Mouse (Mus musculus): ENCODE results near the gene Amot. TPM values are rescaled to one million over a fixed set of nuclear protein-coding genes. Genes with fewer than 3 reads are reported as not detected.

The Amot gene
- total and polyA plus RNA-seq, 3 experiments: not detected

DNA sequence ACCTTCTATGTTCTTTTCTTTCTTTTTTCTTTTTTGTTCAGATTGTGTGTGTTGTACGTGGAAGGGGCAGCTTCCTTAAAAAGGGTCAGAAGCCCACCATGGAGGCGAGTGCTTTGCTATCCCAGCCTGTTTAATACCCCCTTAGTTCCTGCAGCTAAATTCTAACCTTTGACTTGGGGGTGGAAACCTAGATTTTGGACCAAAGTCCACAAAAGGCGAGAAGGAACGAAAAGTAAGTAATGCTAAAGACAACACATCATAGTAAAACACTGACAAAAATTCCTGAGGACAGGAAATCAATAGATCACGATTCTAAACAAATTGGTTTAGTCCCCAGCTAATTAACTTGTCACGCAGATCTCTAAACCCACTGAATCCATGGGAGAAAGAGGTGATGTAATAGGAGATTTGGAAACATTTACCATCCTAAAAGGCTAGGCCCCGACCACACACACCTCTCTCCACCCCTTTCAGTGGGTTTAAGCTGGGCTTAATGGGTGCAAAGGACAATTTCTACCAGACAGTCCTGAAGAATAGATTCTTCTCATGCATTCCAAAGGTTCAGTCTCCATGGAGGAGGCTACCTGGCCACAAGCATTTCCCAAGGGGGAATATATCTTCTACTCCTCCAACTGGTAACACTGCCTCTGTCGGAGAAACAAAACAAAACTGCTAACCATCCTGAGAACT is 3.2 kb downstream of the Amot start:
- no peak overlapping the region for H3K9ac ChIP-seq (ENCODE audit: insufficient read depth, low read depth)
- H3K36me3 ChIP-seq (replicated peaks in 1 of 2; ENCODE audit: control insufficient read depth in 1 of 2, insufficient read depth in 1 of 2, low read length in 1 of 2): no peaks in the 10 kb centered on the region
- H3K4me1 ChIP-seq (ENCODE audit: control insufficient read depth in 1 of 2, insufficient read depth in 2 of 2): no peaks in the 10 kb centered on the region
- no peak overlapping the region for H3K27ac ChIP-seq (ENCODE audit: insufficient read depth, low read depth)
- no peak overlapping the region for H3K4me2 ChIP-seq (ENCODE audit: insufficient read depth, low read depth, poor library complexity, severe bottlenecking)
- H3K79me2 ChIP-seq (replicated peaks; ENCODE audit: control insufficient read depth, extremely low read depth, insufficient read depth, poor library complexity, severe bottlenecking): no peaks in the 10 kb centered on the region
- no peaks in the 10 kb centered on the region for H3K27me3 ChIP-seq (replicated peaks)
- peaks cover 12% of the 10 kb centered on the region for H3K9me3 ChIP-seq (replicated peaks; ENCODE audit: low read length)
- in situ Hi-C loops (cut with MboI; ENCODE audit: low pct_ligation_motif_present, low pct_unique_long_range_greater_than_20kb, low sequenced_read_pairs) (no loop called here), dilution Hi-C loops (cut with MboI; ENCODE audit: extremely low pct_ligation_motif_present, extremely low pct_unique_long_range_greater_than_20kb, low sequenced_read_pairs) (no loop called here)
- DNase-seq (ENCODE audit: extremely low read depth): no peak
- no peak overlapping the region for H3K4me3 ChIP-seq (replicated peaks in 1 of 3; ENCODE audit: low read depth in 2 of 3, low read length in 2 of 3, poor library complexity in 1 of 3)
- TF ChIP-seq USF1 (IDR thresholded peaks at IDR 0.05; ENCODE audit: low read depth, low read length) (no peak), POLR2AphosphoS2 (IDR thresholded peaks at IDR 0.05; ENCODE audit: low read depth, low read length) (no peak), EP300 (IDR thresholded peaks at IDR 0.05; ENCODE audit: low read length) (no peak), ZKSCAN1 (IDR thresholded peaks at IDR 0.05; ENCODE audit: borderline replicate concordance, low read depth, low read length) (no peak), SMC3 (IDR thresholded peaks at IDR 0.05; ENCODE audit: low read depth, low read length) (no peak), IRF4 (IDR thresholded peaks at IDR 0.05; ENCODE audit: low read depth, low read length) (no peak), MYC (IDR thresholded peaks at IDR 0.05; ENCODE audit: low read depth, low read length) (no peak), MAX (IDR thresholded peaks at IDR 0.05; ENCODE audit: low read length) (no peak), RAD21 (IDR thresholded peaks at IDR 0.05; ENCODE audit: low read depth, low read length) (no peak), POLR2A (IDR thresholded peaks at IDR 0.05; ENCODE audit: low read depth, low read length) (no peak), CTCF (conservative IDR thresholded peaks at IDR 0.05 in 1 of 2, IDR thresholded peaks at IDR 0.05 in 1 of 2; ENCODE audit: low read depth in 2 of 2, low read length in 2 of 2) (no peak), CHD2 (IDR thresholded peaks at IDR 0.05; ENCODE audit: low read length) (no peak)

GRCm38 (mm10) chrX:145499101-145499500 is 5.9 kb downstream of the Amot start:
- in situ Hi-C loops (cut with MboI; ENCODE audit: low pct_ligation_motif_present, low pct_unique_long_range_greater_than_20kb, low sequenced_read_pairs): no loop called here
- Histone ChIP-seq H3K27ac (ENCODE audit: insufficient read depth, low read depth) (no peak overlapping the region), H3K4me2 (ENCODE audit: insufficient read depth, low read depth, poor library complexity, severe bottlenecking) (no peak overlapping the region)

More at GRCm38 (mm10) chrX:145499101-145499500, 5.9 kb downstream of the Amot start:
- Histone ChIP-seq H3K27me3 (replicated peaks) (no peaks in the 10 kb centered on the region), H3K79me2 (replicated peaks; ENCODE audit: control insufficient read depth, extremely low read depth, insufficient read depth, poor library complexity, severe bottlenecking) (no peaks in the 10 kb centered on the region), H3K9ac (ENCODE audit: insufficient read depth, low read depth) (no peak overlapping the region), H3K4me3 (replicated peaks in 1 of 3; ENCODE audit: low read depth in 2 of 3, low read length in 2 of 3, poor library complexity in 1 of 3) (no peak overlapping the region), H3K36me3 (replicated peaks in 1 of 2; ENCODE audit: control insufficient read depth in 1 of 2, insufficient read depth in 1 of 2, low read length in 1 of 2) (no peaks in the 10 kb centered on the region), H3K9me3 (replicated peaks; ENCODE audit: low read length) (peaks cover 5% of the 10 kb centered on the region), H3K4me1 (ENCODE audit: control insufficient read depth in 1 of 2, insufficient read depth in 2 of 2) (no peaks in the 10 kb centered on the region)
- dilution Hi-C loops (cut with MboI; ENCODE audit: extremely low pct_ligation_motif_present, extremely low pct_unique_long_range_greater_than_20kb, low sequenced_read_pairs): no loop called here
- TF ChIP-seq KAT2A (IDR thresholded peaks at IDR 0.05; ENCODE audit: insufficient replicate concordance, low read length) (no peak), UBTF (IDR thresholded peaks at IDR 0.05; ENCODE audit: low read depth, low read length) (no peak), USF2 (conservative IDR thresholded peaks at IDR 0.05; ENCODE audit: low read depth, low read length) (no peak), CHD2 (IDR thresholded peaks at IDR 0.05; ENCODE audit: low read length) (no peak), USF1 (IDR thresholded peaks at IDR 0.05; ENCODE audit: low read depth, low read length) (no peak), SIN3A (IDR thresholded peaks at IDR 0.05; ENCODE audit: low read length) (no peak), HCFC1 (IDR thresholded peaks at IDR 0.05; ENCODE audit: low read depth, low read length) (no peak), TCF12 (IDR thresholded peaks at IDR 0.05; ENCODE audit: low read depth, low read length) (no peak), MEF2A (IDR thresholded peaks at IDR 0.05; ENCODE audit: borderline replicate concordance, low read depth, low read length) (no peak)
- DNase-seq (ENCODE audit: extremely low read depth): no peak
